Mouse (Mus musculus): ENCODE results near the gene Gdi1.

- TF ChIP-seq POLR2A (IDR thresholded peaks at IDR 0.05; ENCODE audit: borderline replicate concordance, low read depth, low read length) (no peak), CTCF (IDR thresholded peaks at IDR 0.05; ENCODE audit: low read depth, low read length) (no peak)
Measured at GRCm38 (mm10) chrX:74270902-74271551, 33.8 kb upstream of the Gdi1 start.
